Mouse (Mus musculus) heart, embryonic 14.5 days (tissue): ENCODE measurements around the gene Psma6. TPM values are rescaled to one million over a fixed set of nuclear protein-coding genes. Genes with fewer than 3 reads are reported as not detected.
A peak's percentile ranks its signal among the peaks of the same experiment; 100 is the strongest.

Source experiments
- ATAC-seq: fragments of 200-750 bp; cut with Nextera tagmentation; 2 replicates; pipeline ENCODE4 v1.8.0; 2017; ENCODE audit warnings: low read depth, moderate TSS enrichment; ENCODE audit not compliant: insufficient number of reproducible peaks, insufficient read depth, low FRiP score
- H3K27ac ChIP-seq, 2 experiments: fragments of 200-500 bp in 1 of 2; fragments of 300-500 bp in 1 of 2; sonication (generic) in 1 of 2; replicated peaks in 1 of 2; 2 replicates each; pipeline ENCODE4 v1.5.1; 2012 to 2014; ENCODE audit warnings: low read depth in 2 of 2, low read length in 2 of 2, control low read depth in 1 of 2, mild to moderate bottlenecking in 1 of 2, mixed read lengths in 1 of 2; ENCODE audit not compliant: control insufficient read depth in 1 of 2, insufficient read depth in 1 of 2
- H3K27me3 ChIP-seq: fragments of 300-500 bp; sonication (generic); 2 replicates; pipeline ENCODE4 v1.6.1; 2014; ENCODE audit warnings: mild to moderate bottlenecking, low read length, control low read depth; ENCODE audit not compliant: control insufficient read depth, insufficient read depth
- H3K36me3 ChIP-seq: fragments of 300-500 bp; sonication (generic); 2 replicates; pipeline ENCODE4 v1.6.1; 2014; ENCODE audit warnings: mild to moderate bottlenecking, control low read depth, low read length, mixed read lengths; ENCODE audit not compliant: control insufficient read depth, insufficient read depth
- H3K4me1 ChIP-seq, 2 experiments: fragments of 200-500 bp in 1 of 2; fragments of 300-500 bp in 1 of 2; sonication (generic) in 1 of 2; 2 replicates each; pipeline ENCODE4 v1.6.1; 2012 to 2014; ENCODE audit warnings: low read length in 2 of 2, control low read depth in 1 of 2, mixed read lengths in 1 of 2; ENCODE audit not compliant: control insufficient read depth in 2 of 2, insufficient read depth in 2 of 2
- H3K4me2 ChIP-seq: fragments of 300-500 bp; sonication (generic); 2 replicates; pipeline ENCODE4 v1.6.1; 2014; ENCODE audit warnings: mild to moderate bottlenecking, low read length
- H3K4me3 ChIP-seq, 2 experiments: fragments of 200-500 bp in 1 of 2; fragments of 300-500 bp in 1 of 2; sonication (generic) in 1 of 2; 2 replicates each; pipeline ENCODE4 v1.5.1; 2012 to 2014; ENCODE audit warnings: low read length in 2 of 2, mild to moderate bottlenecking in 2 of 2, control low read depth in 1 of 2, low read depth in 1 of 2, moderate library complexity in 1 of 2; ENCODE audit not compliant: control insufficient read depth in 1 of 2, insufficient read depth in 1 of 2
- H3K9ac ChIP-seq: fragments of 300-500 bp; sonication (generic); 2 replicates; pipeline ENCODE4 v1.6.1; 2014; ENCODE audit warnings: mild to moderate bottlenecking, low read length
- H3K9me3 ChIP-seq: fragments of 300-500 bp; sonication (generic); 2 replicates; pipeline ENCODE4 v1.6.1; 2016; ENCODE audit warnings: low read length, control low read depth; ENCODE audit not compliant: control insufficient read depth
- WGBS: fragments of 180-500 bp; shearing (Covaris S2); extraction: QIAGEN DNeasy Blood & Tissue Kit; methylation state at CpG from one replicate; pipeline ENCODE4 v1.1.7; 2014; 5-methylcytosine and 5-hydroxymethylcytosine counted together
- polyA plus RNA-seq: library from polyadenylated mRNA; unstranded; fragments of >200 nt; fragmentation: Nextera tagmentation; extraction: Ambion mirVana; gene quantifications from 2 replicates; pipeline ENCODE4 v1.2.1, GENCODE M21; 2014

Gene Psma6
- polyA plus RNA-seq, 1 experiment from 2014 or later: 344 TPM

DNA sequence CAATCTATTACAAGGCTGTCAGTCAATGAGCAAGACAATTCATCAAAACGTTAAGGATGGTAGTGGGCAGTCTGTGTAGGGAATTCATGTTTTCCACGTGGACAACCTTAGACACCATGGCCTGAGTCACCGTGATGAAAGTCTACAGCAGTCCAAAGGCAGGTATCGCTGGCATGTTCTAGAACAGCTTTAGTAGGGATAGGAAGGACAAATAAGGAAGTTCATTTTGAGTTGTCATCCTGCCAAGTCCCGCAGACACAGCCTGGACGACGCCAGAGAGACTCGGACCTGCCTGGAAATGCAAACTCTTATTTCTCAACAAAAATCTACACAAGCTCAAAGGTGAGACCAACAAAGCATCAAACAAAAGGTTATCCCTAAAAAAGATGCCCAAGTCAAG is 75.7 kb downstream of the Psma6 start:
- no peak overlapping the region for H3K27ac ChIP-seq
- ATAC-seq: no peak
- no peaks in the 10 kb centered on the region for H3K27me3 ChIP-seq
- H3K4me3 ChIP-seq: no peak overlapping the region
- peaks cover 13 to 20% of the 10 kb centered on the region in 2 experiments for H3K4me1 ChIP-seq
- no peak overlapping the region for H3K4me2 ChIP-seq
- WGBS: 61% methylated on average over 8 of the region's 8 CpGs
- H3K9ac ChIP-seq: no peak overlapping the region
- H3K36me3 ChIP-seq: no peaks in the 10 kb centered on the region
- H3K9me3 ChIP-seq: no peaks in the 10 kb centered on the region

DNA sequence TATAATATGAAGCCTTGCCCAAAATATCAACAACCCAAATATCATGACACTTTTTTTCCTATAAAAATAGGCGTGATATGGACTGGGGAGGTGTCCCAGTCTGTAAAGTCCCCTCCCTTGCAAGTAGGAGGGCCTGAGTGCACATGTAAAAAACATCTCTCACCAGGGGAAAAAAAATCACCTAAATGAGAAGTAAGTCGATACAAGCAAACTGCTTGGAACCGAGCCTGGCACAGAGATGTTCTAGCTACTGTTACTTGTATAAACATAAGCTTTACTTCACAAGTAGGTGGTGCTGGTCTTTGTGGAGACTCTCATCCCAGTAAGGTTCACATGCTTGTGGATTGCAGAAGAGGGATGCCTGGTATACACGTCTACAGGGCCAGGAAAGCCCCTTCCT is 76.9 kb downstream of the Psma6 start:
- H3K27ac ChIP-seq: no peak overlapping the region
- no peaks in the 10 kb centered on the region for H3K27me3 ChIP-seq
- WGBS: 40% methylated on average over 4 of the region's 4 CpGs
- no peak for ATAC-seq
- peaks cover 17 to 23% of the 10 kb centered on the region in 2 experiments for H3K4me1 ChIP-seq
- H3K9me3 ChIP-seq: no peaks in the 10 kb centered on the region
- no peak overlapping the region for H3K4me2 ChIP-seq
- H3K9ac ChIP-seq: no peak overlapping the region
- no peak overlapping the region for H3K4me3 ChIP-seq
- H3K36me3 ChIP-seq: no peaks in the 10 kb centered on the region

DNA sequence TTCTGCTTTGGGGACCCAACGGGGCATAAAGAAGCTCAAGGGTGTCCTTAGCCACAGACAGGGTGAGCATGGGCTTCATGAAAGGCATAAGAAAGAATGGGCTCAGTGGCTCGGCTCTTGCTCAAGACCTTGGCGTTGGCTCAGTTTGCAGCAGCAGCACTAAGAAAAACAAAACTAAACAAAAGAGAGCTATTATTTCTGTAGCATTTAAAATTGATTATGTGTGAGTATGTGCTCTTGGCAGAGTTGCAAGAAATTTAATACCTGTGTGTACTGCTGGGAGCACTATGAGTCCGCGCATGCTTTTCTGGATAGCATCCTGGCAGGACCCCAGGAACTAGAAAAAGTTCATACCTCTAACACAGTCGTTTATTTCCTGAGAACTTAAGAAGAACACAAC is 77.7 kb downstream of the Psma6 start:
- no peak overlapping the region for H3K27ac ChIP-seq
- H3K9me3 ChIP-seq: no peaks in the 10 kb centered on the region
- no peak overlapping the region for H3K4me3 ChIP-seq
- WGBS: 76% methylated on average over 6 of the region's 6 CpGs
- H3K9ac ChIP-seq: no peak overlapping the region
- no peak for ATAC-seq
- peaks cover 20 to 29% of the 10 kb centered on the region in 2 experiments for H3K4me1 ChIP-seq
- H3K27me3 ChIP-seq: no peaks in the 10 kb centered on the region
- no peaks in the 10 kb centered on the region for H3K36me3 ChIP-seq
- H3K4me2 ChIP-seq: no peak overlapping the region

DNA sequence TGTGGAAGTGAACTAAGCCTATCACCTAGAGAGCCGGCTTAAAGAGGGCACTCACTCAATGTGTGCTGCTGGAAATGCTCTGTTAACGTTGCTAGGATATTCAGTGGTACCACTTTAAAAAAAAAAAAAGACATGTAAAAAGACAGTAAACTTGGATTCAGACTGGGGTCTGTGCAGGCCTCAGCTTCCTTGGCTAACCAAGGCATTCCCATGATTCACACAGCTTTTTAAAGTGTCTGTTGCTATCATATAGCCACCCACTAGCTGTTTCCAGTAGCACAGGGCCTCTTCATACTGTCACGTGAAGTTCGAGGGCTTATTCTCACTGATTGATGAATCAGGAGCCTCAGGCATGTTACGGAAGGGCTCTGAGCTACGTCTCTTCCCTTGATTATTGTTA is 78.4 kb downstream of the Psma6 start:
- WGBS: 62% methylated on average over 6 of the region's 6 CpGs
- Histone ChIP-seq H3K9me3 (no peaks in the 10 kb centered on the region), H3K9ac (no peak overlapping the region), H3K4me2 (no peak overlapping the region), H3K27me3 (no peaks in the 10 kb centered on the region), H3K27ac (no peak overlapping the region), H3K4me3 (no peak overlapping the region), H3K4me1 (peaks cover 22 to 32% of the 10 kb centered on the region in 2 experiments), H3K36me3 (no peaks in the 10 kb centered on the region)
- no peak for ATAC-seq

DNA sequence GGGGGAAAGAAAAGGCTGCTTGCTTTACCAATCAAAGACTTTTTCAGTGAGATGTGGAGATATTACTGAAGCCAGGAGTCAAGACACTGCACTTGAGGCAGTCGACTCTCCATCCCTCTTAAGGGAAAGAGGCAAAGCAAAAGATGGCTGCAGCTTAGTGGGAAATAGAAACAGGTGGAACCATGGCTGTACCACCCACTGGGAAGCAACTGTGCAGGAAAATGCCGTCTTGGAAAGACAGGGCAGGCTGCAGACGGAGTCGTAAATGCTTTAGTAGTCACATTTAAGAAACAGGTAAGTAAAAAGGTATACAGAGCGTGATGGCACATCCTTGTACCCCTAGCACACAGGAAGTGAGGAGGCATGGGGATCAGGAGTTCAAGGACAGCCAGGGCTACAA is 79.1 kb downstream of the Psma6 start:
- no peaks in the 10 kb centered on the region for H3K36me3 ChIP-seq
- no peak for ATAC-seq
- H3K27ac ChIP-seq: no peak overlapping the region
- no peaks in the 10 kb centered on the region for H3K9me3 ChIP-seq
- no peak overlapping the region for H3K9ac ChIP-seq
- H3K4me2 ChIP-seq: no peak overlapping the region
- 75% methylated on average over 5 of the region's 5 CpGs for WGBS
- H3K4me1 ChIP-seq: peaks cover 26 to 35% of the 10 kb centered on the region in 2 experiments
- no peak overlapping the region for H3K4me3 ChIP-seq
- no peaks in the 10 kb centered on the region for H3K27me3 ChIP-seq

DNA sequence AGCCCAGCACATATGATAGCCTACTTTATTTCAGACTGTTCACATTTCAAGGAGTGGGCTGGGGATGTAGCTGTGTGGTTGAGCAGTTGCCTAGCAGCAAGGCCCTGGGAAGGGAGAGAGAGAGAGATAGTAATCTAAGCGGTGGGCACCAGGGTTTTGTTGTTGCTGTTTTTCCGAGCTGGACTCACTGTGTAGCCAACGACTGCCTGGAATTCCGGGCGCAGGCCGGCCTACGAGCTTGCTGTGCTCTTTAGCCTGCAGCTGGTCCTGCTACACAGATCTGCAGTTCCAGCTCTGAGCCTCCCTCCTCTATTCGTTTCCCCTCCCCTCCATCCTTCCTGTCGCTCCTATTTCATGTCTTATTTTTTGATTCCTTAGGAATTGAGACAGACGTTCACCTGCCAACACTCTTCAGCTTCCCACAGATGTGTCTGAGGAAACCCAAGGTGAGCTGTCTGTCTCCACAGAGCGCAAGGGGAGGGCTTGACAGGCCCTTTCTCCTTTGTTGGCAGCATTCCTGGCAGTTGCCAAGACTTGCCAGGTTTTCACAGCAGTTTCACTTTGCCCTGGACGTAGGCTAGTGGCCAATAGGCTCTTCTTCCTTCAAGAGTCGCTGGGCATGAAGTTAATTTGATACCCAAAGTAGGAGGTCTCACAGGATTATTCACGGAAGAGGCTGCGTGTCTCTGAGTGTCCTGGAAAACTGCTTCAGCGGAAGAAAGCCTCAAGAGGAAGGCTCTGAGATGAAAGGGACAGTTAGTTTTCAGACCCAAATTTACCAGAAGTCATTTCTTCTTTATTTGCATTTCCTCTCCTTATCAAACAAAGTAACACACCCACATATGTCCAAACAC is 80.2 kb downstream of the Psma6 start:
- Histone ChIP-seq H3K4me1 (peaks cover 26 to 38% of the 10 kb centered on the region in 2 experiments), H3K4me3 (no peak overlapping the region), H3K4me2 (peak overlapping the region; percentile 32), H3K36me3 (no peaks in the 10 kb centered on the region), H3K27me3 (no peaks in the 10 kb centered on the region), H3K27ac (peak overlapping the region; percentile 19 to 20; a peak in 2 of 4 replicates), H3K9me3 (no peaks in the 10 kb centered on the region), H3K9ac (peak overlapping the region; percentile 25; the same call in 1 of the 2 replicates)
- ATAC-seq: no peak
- 35% methylated on average over 16 of the region's 16 CpGs for WGBS

DNA sequence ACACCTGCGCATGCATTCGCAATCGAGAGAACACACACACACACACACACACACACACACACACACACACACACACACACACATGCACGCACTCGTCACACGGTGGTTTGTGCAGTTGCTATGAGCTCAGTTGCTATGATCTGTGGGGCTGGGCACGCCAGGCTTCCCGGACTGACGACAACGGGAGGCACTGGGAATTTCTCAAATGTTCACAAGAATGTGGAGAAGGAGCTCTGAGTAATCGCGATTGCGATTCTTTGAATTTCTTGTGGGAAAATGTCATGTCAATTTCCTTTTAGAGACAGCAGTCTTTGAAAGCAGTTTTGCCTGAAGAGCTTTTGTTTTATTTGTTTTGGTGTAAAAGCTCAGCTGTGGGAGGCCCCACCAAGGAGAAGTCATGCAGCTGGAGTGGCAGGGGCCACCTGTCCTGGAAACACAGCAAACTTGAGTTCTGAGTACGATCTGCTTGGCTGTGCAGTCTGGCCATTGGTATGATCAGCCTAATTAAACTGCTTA is 80.9 kb downstream of the Psma6 start:
- peaks cover 26 to 35% of the 10 kb centered on the region in 2 experiments for H3K4me1 ChIP-seq
- no peaks in the 10 kb centered on the region for H3K36me3 ChIP-seq
- no peaks in the 10 kb centered on the region for H3K9me3 ChIP-seq
- H3K27me3 ChIP-seq: no peaks in the 10 kb centered on the region
- H3K4me3 ChIP-seq: no peak overlapping the region
- no peak for ATAC-seq
- H3K4me2 ChIP-seq: no peak overlapping the region
- no peak overlapping the region; a peak in 1 of 4 replicates for H3K27ac ChIP-seq
- H3K9ac ChIP-seq: peak overlapping the region; percentile 25; the same call in 1 of the 2 replicates
- WGBS: 68% methylated on average over 14 of the region's 14 CpGs
